Mouse (Mus musculus): ENCODE data around the gene Dusp2. TPM values are rescaled to one million over a fixed set of nuclear protein-coding genes. Genes with fewer than 3 reads are reported as not detected.

Gene Dusp2
- total RNA-seq, 1 experiment, result 1.8 TPM

GRCm38 (mm10) chr2:127338833-127339232 lies 2.9 kb downstream of the Dusp2 start:
- in situ Hi-C loops (cut with MboI; ENCODE audit: low sequenced_read_pairs in 2 of 2, unreplicated experiment in 2 of 2), result no loop called here
- no peak overlapping the region for H3K4me3 ChIP-seq (ENCODE audit: insufficient read depth in 1 of 2, low read depth in 1 of 2, low read length in 2 of 2, poor library complexity in 1 of 2, severe bottlenecking in 1 of 2)

GRCm38 (mm10) chr2:127339262-127339661 lies 3.3 kb downstream of the Dusp2 start:
- in situ Hi-C loops (cut with MboI; ENCODE audit: low sequenced_read_pairs in 2 of 2, unreplicated experiment in 2 of 2), result no loop called here
- no peak overlapping the region for H3K4me3 ChIP-seq (ENCODE audit: insufficient read depth in 1 of 2, low read depth in 1 of 2, low read length in 2 of 2, poor library complexity in 1 of 2, severe bottlenecking in 1 of 2)
- 0 out of 4 replicates have a peak, but pooled peaks cover 0 to 2% of the 10 kb centered on the region in 2 experiments for H3K4me1 ChIP-seq (ENCODE audit: control insufficient read depth in 2 of 2, insufficient read depth in 2 of 2, low read length in 2 of 2, poor library complexity in 1 of 2)
- TF ChIP-seq ZC3H11A (IDR thresholded peaks at IDR 0.05; ENCODE audit: borderline replicate concordance, low read depth, low read length), result no peak
- no peak for TF ChIP-seq CHD2 (IDR thresholded peaks at IDR 0.05; ENCODE audit: low read depth, low read length)
- no peak for DNase-seq (ENCODE audit: low read depth, low spot score)
- H3K27ac ChIP-seq (ENCODE audit: insufficient read depth, low read depth, low read length, poor library complexity, severe bottlenecking), result no peak overlapping the region
- H3K9me3 ChIP-seq (ENCODE audit: control insufficient read depth, insufficient read depth, low read depth, low read length), result no peaks in the 10 kb centered on the region
- no peak overlapping the region for H3K9ac ChIP-seq (ENCODE audit: insufficient read depth, low read depth, low read length, poor library complexity, severe bottlenecking)
- H3K36me3 ChIP-seq (ENCODE audit: control insufficient read depth, insufficient read depth, low read length, poor library complexity, severe bottlenecking), result no peaks in the 10 kb centered on the region

More at GRCm38 (mm10) chr2:127338833-127339232, 2.9 kb downstream of the Dusp2 start:
- no peak for TF ChIP-seq CHD2 (IDR thresholded peaks at IDR 0.05; ENCODE audit: low read depth, low read length)
- TF ChIP-seq ZC3H11A (IDR thresholded peaks at IDR 0.05; ENCODE audit: borderline replicate concordance, low read depth, low read length), result no peak
- TF ChIP-seq HCFC1 (IDR thresholded peaks at IDR 0.05; ENCODE audit: borderline replicate concordance, insufficient read depth, low read length), result no peak
- no peak for TF ChIP-seq MAFK (IDR thresholded peaks at IDR 0.05; ENCODE audit: insufficient read depth, low read depth, low read length)
- TF ChIP-seq ZNF384 (IDR thresholded peaks at IDR 0.05; ENCODE audit: low read depth, low read length), result no peak
- no peaks in the 10 kb centered on the region for H3K36me3 ChIP-seq (ENCODE audit: control insufficient read depth, insufficient read depth, low read length, poor library complexity, severe bottlenecking)
- H3K9ac ChIP-seq (ENCODE audit: insufficient read depth, low read depth, low read length, poor library complexity, severe bottlenecking), result no peak overlapping the region
- H3K9me3 ChIP-seq (ENCODE audit: control insufficient read depth, insufficient read depth, low read depth, low read length), result no peaks in the 10 kb centered on the region
- 0 out of 4 replicates have a peak, but pooled peaks cover 0 to 2% of the 10 kb centered on the region in 2 experiments for H3K4me1 ChIP-seq (ENCODE audit: control insufficient read depth in 2 of 2, insufficient read depth in 2 of 2, low read length in 2 of 2, poor library complexity in 1 of 2)
- DNase-seq (ENCODE audit: low read depth, low spot score), result no peak
- H3K27ac ChIP-seq (ENCODE audit: insufficient read depth, low read depth, low read length, poor library complexity, severe bottlenecking), result no peak overlapping the region

GRCm38 (mm10) chr2:127341159-127341558 lies 5.2 kb downstream of the Dusp2 start:
- Histone ChIP-seq H3K4me3 (ENCODE audit: insufficient read depth in 1 of 2, low read depth in 1 of 2, low read length in 2 of 2, poor library complexity in 1 of 2, severe bottlenecking in 1 of 2) (no peak overlapping the region), H3K36me3 (ENCODE audit: control insufficient read depth, insufficient read depth, low read length, poor library complexity, severe bottlenecking) (no peaks in the 10 kb centered on the region), H3K27ac (ENCODE audit: insufficient read depth, low read depth, low read length, poor library complexity, severe bottlenecking) (no peak overlapping the region), H3K9me3 (ENCODE audit: control insufficient read depth, insufficient read depth, low read depth, low read length) (no peaks in the 10 kb centered on the region), H3K4me1 (ENCODE audit: control insufficient read depth in 2 of 2, insufficient read depth in 2 of 2, low read length in 2 of 2, poor library complexity in 1 of 2) (no peaks in the 10 kb centered on the region), H3K9ac (ENCODE audit: insufficient read depth, low read depth, low read length, poor library complexity, severe bottlenecking) (no peak overlapping the region)
- no peak for DNase-seq (ENCODE audit: low read depth, low spot score)
- TF ChIP-seq ZC3H11A (IDR thresholded peaks at IDR 0.05; ENCODE audit: borderline replicate concordance, low read depth, low read length) (no peak), MAFK (IDR thresholded peaks at IDR 0.05; ENCODE audit: insufficient read depth, low read depth, low read length) (no peak), ZNF384 (IDR thresholded peaks at IDR 0.05; ENCODE audit: low read depth, low read length) (no peak), HCFC1 (IDR thresholded peaks at IDR 0.05; ENCODE audit: borderline replicate concordance, insufficient read depth, low read length) (no peak), CHD2 (IDR thresholded peaks at IDR 0.05; ENCODE audit: low read depth, low read length) (no peak)
- in situ Hi-C loops (cut with MboI; ENCODE audit: low sequenced_read_pairs in 2 of 2, unreplicated experiment in 2 of 2), result no loop called here

DNA sequence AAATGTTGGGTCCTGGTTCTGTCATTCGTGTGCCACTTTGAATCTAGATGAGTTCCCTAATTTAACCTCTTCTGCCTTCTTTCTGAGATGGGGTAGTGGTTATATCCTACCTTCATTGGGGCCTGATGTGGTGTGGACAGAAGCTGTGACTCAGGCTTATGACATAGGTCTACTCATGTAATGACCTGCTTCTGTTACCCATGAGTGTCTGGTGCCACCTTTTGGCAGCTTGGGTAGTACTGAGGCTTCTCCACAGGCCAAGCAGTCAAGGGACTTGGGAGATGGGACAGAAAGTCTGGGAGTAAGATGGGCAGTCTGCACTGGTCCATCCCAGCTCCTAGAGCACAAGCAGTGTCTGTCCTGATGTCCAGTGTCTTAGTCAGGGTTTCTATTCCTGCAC lies 10.4 kb downstream of the Dusp2 start:
- TF ChIP-seq MAFK (IDR thresholded peaks at IDR 0.05; ENCODE audit: insufficient read depth, low read depth, low read length), result no peak
- TF ChIP-seq ZNF384 (IDR thresholded peaks at IDR 0.05; ENCODE audit: low read depth, low read length), result no peak
- no peak for TF ChIP-seq HCFC1 (IDR thresholded peaks at IDR 0.05; ENCODE audit: borderline replicate concordance, insufficient read depth, low read length)
- no peak for TF ChIP-seq CHD2 (IDR thresholded peaks at IDR 0.05; ENCODE audit: low read depth, low read length)
- no peak for TF ChIP-seq ZC3H11A (IDR thresholded peaks at IDR 0.05; ENCODE audit: borderline replicate concordance, low read depth, low read length)
- no peaks in the 10 kb centered on the region for H3K36me3 ChIP-seq (ENCODE audit: control insufficient read depth, insufficient read depth, low read length, poor library complexity, severe bottlenecking)
- no peaks in the 10 kb centered on the region for H3K4me1 ChIP-seq (ENCODE audit: control insufficient read depth in 2 of 2, insufficient read depth in 2 of 2, low read length in 2 of 2, poor library complexity in 1 of 2)
- no peaks in the 10 kb centered on the region for H3K9me3 ChIP-seq (ENCODE audit: control insufficient read depth, insufficient read depth, low read depth, low read length)
- no peak overlapping the region for H3K9ac ChIP-seq (ENCODE audit: insufficient read depth, low read depth, low read length, poor library complexity, severe bottlenecking)
- H3K4me3 ChIP-seq (ENCODE audit: insufficient read depth in 1 of 2, low read depth in 1 of 2, low read length in 2 of 2, poor library complexity in 1 of 2, severe bottlenecking in 1 of 2), result no peak overlapping the region
- DNase-seq (ENCODE audit: low read depth, low spot score), result no peak
- in situ Hi-C loops (cut with MboI; ENCODE audit: low sequenced_read_pairs in 2 of 2, unreplicated experiment in 2 of 2), result no loop called here
- no peak overlapping the region for H3K27ac ChIP-seq (ENCODE audit: insufficient read depth, low read depth, low read length, poor library complexity, severe bottlenecking)
